Mouse (Mus musculus) olfactory bulb, adult 2 months (tissue): Measurements from ENCODE around the gene Nedd4.

Experiments used
- CTCF ChIP-seq: fragments of 200-500 bp; IDR thresholded peaks from 2 replicates; pipeline ENCODE4 v1.5.1; 2012; ENCODE audit warnings: low read depth, mild to moderate bottlenecking, low read length, moderate library complexity; ENCODE audit not compliant: insufficient read depth
- POLR2A ChIP-seq: fragments of 200-500 bp; IDR thresholded peaks from 2 replicates; pipeline ENCODE4 v1.6.1; 2012; ENCODE audit warnings: mild to moderate bottlenecking, low read depth, low read length, moderate library complexity; ENCODE audit not compliant: insufficient read depth

DNA sequence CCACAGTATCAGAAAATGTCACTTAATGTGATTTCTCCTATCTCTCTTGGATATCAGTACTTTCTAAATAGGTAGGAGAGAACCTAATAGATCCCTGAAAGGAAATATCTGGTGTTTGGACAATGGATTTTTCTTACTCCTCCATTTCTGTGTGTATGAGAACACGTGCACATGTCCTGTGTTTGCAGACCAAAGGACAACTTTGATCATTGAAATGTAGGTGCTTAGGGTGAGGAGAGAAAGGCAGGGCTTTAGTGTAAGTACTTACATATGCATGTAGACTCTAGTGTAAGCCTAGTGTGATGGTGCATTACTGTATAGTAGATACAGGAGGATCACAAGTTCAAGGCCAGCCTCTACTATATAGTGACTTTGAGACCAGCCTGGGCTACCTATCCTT is 21.1 kb downstream of the Nedd4 start:
- TF ChIP-seq CTCF (no peak), POLR2A (no peak)
